In the genomic region with DNA sequence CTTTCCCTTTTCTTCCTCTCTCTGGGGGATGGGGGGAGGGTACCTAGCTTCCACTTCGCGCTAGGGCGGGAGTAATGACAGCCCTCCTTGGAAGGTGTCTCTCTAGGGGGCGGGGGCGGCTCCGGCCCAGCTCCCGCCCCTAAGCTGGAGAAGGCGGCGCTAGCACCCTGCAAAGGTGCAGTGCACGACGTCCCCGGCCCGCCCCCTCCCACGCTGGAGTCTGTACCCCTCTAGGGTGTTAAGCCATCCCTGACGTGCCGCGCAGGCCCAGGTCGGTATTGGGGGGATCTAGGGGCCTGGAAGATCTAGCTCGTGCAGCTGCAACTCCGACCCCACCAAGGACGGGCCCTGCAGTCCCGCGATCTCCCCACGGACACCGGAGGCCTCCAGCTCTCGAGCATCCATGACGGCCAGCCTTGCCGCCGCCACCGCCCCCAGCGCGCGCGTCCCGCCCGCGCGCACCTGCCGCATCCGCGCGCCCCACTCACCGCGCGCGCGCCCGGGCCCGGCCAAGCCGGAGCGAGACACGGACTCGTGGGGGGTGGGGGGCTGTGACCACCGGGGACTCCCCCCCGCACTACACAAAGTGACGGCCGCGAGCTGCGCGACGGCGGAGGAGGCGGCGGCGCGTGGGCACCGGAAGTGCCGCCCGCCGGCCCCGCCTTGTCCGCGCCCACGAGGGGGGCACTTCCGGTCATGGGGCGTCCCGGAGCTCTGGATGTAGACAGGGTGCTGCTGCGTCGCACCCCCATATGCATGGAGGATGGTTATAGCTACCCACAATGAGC, we compare ENCODE assay signal across 8 mouse cellular contexts. TPM values are rescaled to one million over a fixed set of nuclear protein-coding genes. Genes with fewer than 3 reads are reported as not detected.
DNase-seq lines count a peak whose midpoint lies in the region; ATAC-seq and TF ChIP-seq lines count a peak whose summit lies in the region.

A gene (minus strand): TSS at position 660 of the 788 bp plus-strand sequence.

- TF ChIP-seq EP300 in ES-Bruce4 (IDR thresholded peaks at IDR 0.05; ENCODE audit: insufficient read depth, low read depth, low read length) = no peak

- H3K4me1 ChIP-seq in ES-Bruce4 (ENCODE audit: control insufficient read depth, insufficient read depth, low read length) = no peaks in the 10 kb centered on the region
- peaks cover 18% of the 10 kb centered on the region for H3K4me1 ChIP-seq in forebrain, postnatal 0 days (ENCODE audit: insufficient read depth)
- H3K4me1 ChIP-seq in lung, adult 2 months (ENCODE audit: control insufficient read depth, insufficient read depth, low read length) = peaks cover 6% of the 10 kb centered on the region

- H3K27ac ChIP-seq in ES-Bruce4 (ENCODE audit: insufficient read depth, low read length) = no peak within 1 kb of the TSS
- peak within 1 kb of the TSS; percentile 85 for H3K27ac ChIP-seq in forebrain, postnatal 0 days (ENCODE audit: low read depth, low read length)

- under 1% methylated on average over 74 of the region's 79 CpGs for WGBS in forebrain, postnatal 0 days
- under 1% methylated on average over 79 of the region's 79 CpGs for WGBS in lung, adult 2 months

- intact Hi-C loops in heart, postnatal 25 days (cut with DNase I) = no loop called here

- no peak for TF ChIP-seq POLR2A in ES-Bruce4 (IDR thresholded peaks at IDR 0.05; ENCODE audit: insufficient read depth, low read length)
- TF ChIP-seq POLR2A in lung, adult 2 months (IDR thresholded peaks at IDR 0.05; ENCODE audit: borderline replicate concordance, extremely low read depth, low read depth, low read length) = peak; percentile 91; the same call in 1 of the 2 replicates

- H3K9me3 ChIP-seq in ES-Bruce4 (replicated peaks; ENCODE audit: control insufficient read depth, insufficient read depth, low read length, poor library complexity, severe bottlenecking) = no peaks in the 10 kb centered on the region
- H3K9me3 ChIP-seq in forebrain, postnatal 0 days (ENCODE audit: low read length) = no peaks in the 10 kb centered on the region

- peaks cover 2% of the 10 kb centered on the region; the same call in 1 of the 2 replicates for H3K27me3 ChIP-seq in ES-Bruce4 (ENCODE audit: control insufficient read depth, insufficient read depth, low read length, poor library complexity, severe bottlenecking)
- H3K27me3 ChIP-seq in forebrain, postnatal 0 days (ENCODE audit: insufficient read depth, low read length) = no peaks in the 10 kb centered on the region

- H3K4me2 ChIP-seq in forebrain, postnatal 0 days (ENCODE audit: low read depth) = peak within 1 kb of the TSS; percentile 80

- no peak for TF ChIP-seq CTCF in ES-Bruce4 (IDR thresholded peaks at IDR 0.05; ENCODE audit: low read depth, low read length)
- no peak; the same call in 1 of the 2 replicates for TF ChIP-seq CTCF in forebrain, postnatal 0 days (IDR thresholded peaks at IDR 0.05; ENCODE audit: low read depth)
- no peak for TF ChIP-seq CTCF in lung, adult 2 months (IDR thresholded peaks at IDR 0.05; ENCODE audit: insufficient read depth, low read length)

- DNase-seq in cerebellum, adult 11 months = peak; percentile 75
- peak; percentile 88 for DNase-seq in forebrain, postnatal 0 days
- DNase-seq in heart, postnatal 25 days (ENCODE audit: low spot score) = peak; percentile 57
- DNase-seq in layer of hippocampus, adult 18-20 months (ENCODE audit: low spot score in 2 of 2) = peak; percentile 60 to 73
- DNase-seq in lung, adult 2 months = peak; percentile 71
- peak; percentile 64 for DNase-seq in testis, postnatal 14 days (ENCODE audit: low spot score)

- peak; percentile 88 for ATAC-seq in forebrain, postnatal 0 days
- 0 out of 2 replicates have a peak, but pooled peaks have one; percentile 3 for ATAC-seq in neutrophil, adult 5-6 weeks (ENCODE audit: extremely low read depth, insufficient number of reproducible peaks, low FRiP score, poor library complexity, severe bottlenecking)

- H3K4me3 ChIP-seq in ES-Bruce4 (ENCODE audit: low read depth, low read length) = peak within 1 kb of the TSS; percentile 93
- peak within 1 kb of the TSS; percentile 87 for H3K4me3 ChIP-seq in forebrain, postnatal 0 days (ENCODE audit: low read depth, low read length)
- peak within 1 kb of the TSS; percentile 99 for H3K4me3 ChIP-seq in lung, adult 2 months (replicated peaks; ENCODE audit: extremely low read depth, low read depth, low read length)

- no peaks in the 10 kb centered on the region for H3K36me3 ChIP-seq in ES-Bruce4 (ENCODE audit: control insufficient read depth, insufficient read depth, low read length, poor library complexity, severe bottlenecking)
- peaks cover 5% of the 10 kb centered on the region; the same call in 1 of the 2 replicates for H3K36me3 ChIP-seq in forebrain, postnatal 0 days (ENCODE audit: insufficient read depth)

- H3K9ac ChIP-seq in ES-Bruce4 (ENCODE audit: low read depth, poor library complexity, severe bottlenecking) = peak within 1 kb of the TSS; percentile 88
- peak within 1 kb of the TSS; percentile 94 for H3K9ac ChIP-seq in forebrain, postnatal 0 days

RNA-seq across cellular contexts. Expression of the gene that starts here (rescaled TPM):
- 2.3 and 2.8 TPM in 2 replicates for polyA plus RNA-seq in ES-Bruce4 (2011; ENCODE audit: insufficient read depth, insufficient read length, low read depth, missing spikeins)
- 21.5 and 29.8 TPM in 2 replicates for total RNA-seq in forebrain, postnatal 0 days (2014; rRNA removed)
- polyA plus RNA-seq in forebrain, postnatal 0 days (2015; fragmentation: Nextera tagmentation; extraction: Ambion mirVana) = 5.5 and 7.5 TPM in 2 replicates
- 1 to 10 TPM; 4.8 to 5.7 TPM for total RNA-seq in heart, postnatal 25 days (2021)
- total RNA-seq in layer of hippocampus, adult 18-20 months (2021) = 10 to 100 TPM; 23.7 to 24.7 TPM
- polyA plus RNA-seq in lung, adult 2 months (2012; rRNA removed) = 10.1 and 10.4 TPM in 2 replicates
- total RNA-seq in neutrophil, adult 5-6 weeks (2017) = 3.0 and 3.2 TPM in 2 replicates
